Mouse (Mus musculus) neutrophil, adult 83 days (primary cell): ENCODE data around the gene Ddx11. TPM values are rescaled to one million over a fixed set of nuclear protein-coding genes. Genes with fewer than 3 reads are reported as not detected.

ENCODE experiments used
- total RNA-seq, 2 experiments: library from RNA; stranded (reverse); gene quantifications; one replicate each; pipeline ENCODE4 v1.2.4; 2023

Ddx11 gene
- total RNA-seq, result 10 to 100 TPM; 17.1 to 17.4 TPM

DNA sequence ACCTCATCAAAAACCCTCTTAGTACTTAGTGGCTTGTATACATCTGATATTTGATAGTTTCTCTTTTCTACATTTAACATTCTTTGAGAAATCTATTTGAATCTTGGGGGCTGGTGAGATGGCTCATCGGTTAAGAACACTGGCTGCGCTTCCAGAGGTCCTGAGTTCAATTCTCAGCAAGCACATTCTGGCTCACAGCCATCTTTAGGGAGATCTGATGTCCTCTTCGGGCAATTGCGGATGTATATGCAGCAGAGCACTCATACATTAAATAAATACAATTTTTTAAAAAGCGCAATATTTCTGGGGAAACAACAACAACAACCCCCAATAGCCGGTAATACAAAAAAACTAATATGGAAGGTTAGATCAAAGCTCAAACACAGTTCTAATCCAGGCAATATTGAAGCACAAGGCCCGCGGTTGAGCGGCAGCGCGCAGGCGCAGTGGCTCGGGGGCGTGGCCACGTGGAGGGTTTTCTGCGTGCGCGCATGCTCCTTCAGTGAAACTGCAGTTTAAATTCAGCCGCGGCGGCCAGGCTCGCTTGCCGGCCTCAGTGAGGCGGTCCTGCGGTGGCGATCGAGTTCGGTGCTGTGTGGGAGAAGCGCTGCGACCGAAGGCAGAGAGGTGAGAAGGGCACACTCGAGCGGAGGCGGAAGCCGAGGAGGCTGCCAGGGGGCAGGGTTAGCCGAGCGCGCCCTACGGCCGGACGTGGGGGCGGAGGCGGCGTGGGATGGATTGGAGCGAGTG, at the start of gene Ddx11:
Gene Ddx11 (plus strand): TSS at position 455 of the 750 bp plus-strand sequence.

DNA sequence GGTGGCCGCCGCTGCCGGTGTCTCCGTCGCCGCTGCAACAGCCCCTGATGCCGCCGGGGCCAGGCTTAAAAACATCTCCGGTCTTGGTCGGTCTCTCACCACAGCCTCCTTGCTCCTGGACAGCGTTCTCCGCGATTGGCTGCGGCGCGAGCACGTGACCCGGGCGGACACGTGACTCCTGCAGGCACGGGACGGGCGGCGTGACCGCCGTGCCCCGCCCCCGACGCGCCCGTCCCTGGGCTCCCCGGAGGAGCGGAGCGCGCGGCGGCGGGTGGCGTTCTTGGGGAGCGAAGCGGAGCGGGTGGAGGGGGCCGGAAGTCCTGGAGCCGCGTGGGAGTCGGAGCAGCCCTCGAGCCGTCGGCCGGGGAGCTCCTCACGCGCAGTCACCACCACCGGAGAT, 46.4 kb upstream of the Ddx11 start, which contains the start of gene Ankrd12:
Gene Ankrd12 (minus strand): TSS at position 156 of the 400 bp plus-strand sequence.

DNA sequence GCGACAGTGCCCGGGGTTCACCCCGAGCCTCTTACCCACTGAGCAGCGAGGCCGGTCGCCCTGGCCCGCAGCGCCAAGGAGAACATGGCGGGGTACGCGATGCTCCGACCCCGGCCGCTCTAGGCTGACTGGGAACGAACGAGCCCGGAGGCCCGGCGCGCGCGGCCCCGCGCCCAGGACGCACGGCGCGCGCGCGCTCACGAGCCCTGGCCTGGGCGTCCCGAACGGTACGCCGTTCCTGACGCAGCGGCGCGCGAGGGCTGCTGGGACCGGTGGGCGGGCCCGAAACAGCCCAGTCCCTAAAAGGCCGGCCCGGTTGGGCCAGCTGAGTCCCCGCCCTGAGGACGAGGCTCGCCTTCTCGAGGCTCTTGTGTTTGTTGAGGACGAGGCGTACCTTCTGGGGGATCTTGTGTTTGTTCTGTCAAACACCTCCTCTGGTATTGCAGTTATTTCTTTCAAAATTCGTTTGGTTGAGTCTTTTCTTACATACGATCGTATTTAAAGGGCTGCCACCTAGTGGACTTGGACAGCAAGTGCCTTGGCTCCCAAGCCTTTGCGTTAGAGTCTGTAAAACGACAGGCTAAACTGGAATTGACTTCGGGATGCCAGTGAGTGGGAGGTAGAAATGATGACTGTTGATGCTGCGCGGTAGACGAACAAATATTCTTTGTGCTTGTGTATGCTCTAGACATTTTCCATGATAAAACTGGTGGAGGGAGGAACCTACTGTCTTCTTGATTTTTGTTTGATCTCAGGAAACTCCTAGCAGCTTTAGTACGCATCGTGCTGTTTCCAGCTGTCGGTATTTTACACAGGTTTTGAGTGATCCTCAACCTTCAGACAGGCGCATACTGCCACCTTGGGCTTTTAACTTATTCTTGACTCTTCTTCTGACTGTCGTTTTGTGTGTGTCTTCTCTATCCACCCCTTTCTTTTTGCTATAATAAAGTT, 21.7 kb upstream of the Ddx11 start, which contains the start of gene Ndufv2:
Gene Ndufv2 (minus strand): TSS at position 180 of the 951 bp plus-strand sequence.

GRCm38 (mm10) chr17:66111402-66111959, 11.8 kb upstream of the Ddx11 start, which contains the start of gene Washc1:
Gene Washc1, plus strand, starts transcription at chr17:66111545.

Other genes starting within 250 kb of the Ddx11 start
- 10 to 100 TPM; 63.7 to 74.5 TPM for gene Ralbp1, start 237.7 kb upstream of the Ddx11 start, total RNA-seq
- gene Twsg1, start 172.3 kb upstream of the Ddx11 start, total RNA-seq, result 10 to 100 TPM in 1 of 2 experiments, 1 to 10 TPM in 1; 8.9 to 11.9 TPM
- gene Ankrd12, start 46.4 kb upstream of the Ddx11 start, total RNA-seq, result 10 to 100 TPM; 52.1 to 54.5 TPM
- gene Ndufv2, start 22.0 kb upstream of the Ddx11 start, total RNA-seq, result 10 to 100 TPM; 68.5 to 78.0 TPM
- gene Washc1, start 12.0 kb upstream of the Ddx11 start, total RNA-seq, result 10 to 100 TPM; 51.9 to 52.4 TPM